Mouse (Mus musculus): ENCODE results near the gene Ppt2.

GRCm38 (mm10) chr17:34662468-34662867 is 34.2 kb upstream of the Ppt2 start:
- TF ChIP-seq POLR2A (IDR thresholded peaks at IDR 0.05; ENCODE audit: borderline replicate concordance, extremely low read depth, low read depth, low read length), result no peak
- no peak for TF ChIP-seq CTCF (IDR thresholded peaks at IDR 0.05; ENCODE audit: insufficient read depth, low read length)
